Mouse (Mus musculus): ENCODE measurements around the gene Camp. TPM values are rescaled to one million over a fixed set of nuclear protein-coding genes. Genes with fewer than 3 reads are reported as not detected.
A peak's percentile ranks its signal among the peaks of the same experiment; 100 is the strongest.
"Not testable (repeated sequence)": the region's sequence is repeated elsewhere in the genome, so short reads cannot be mapped to it uniquely, and the experiment has no call there.

Camp gene
- total RNA-seq, 2 experiments from 2014 or later = not detected

DNA sequence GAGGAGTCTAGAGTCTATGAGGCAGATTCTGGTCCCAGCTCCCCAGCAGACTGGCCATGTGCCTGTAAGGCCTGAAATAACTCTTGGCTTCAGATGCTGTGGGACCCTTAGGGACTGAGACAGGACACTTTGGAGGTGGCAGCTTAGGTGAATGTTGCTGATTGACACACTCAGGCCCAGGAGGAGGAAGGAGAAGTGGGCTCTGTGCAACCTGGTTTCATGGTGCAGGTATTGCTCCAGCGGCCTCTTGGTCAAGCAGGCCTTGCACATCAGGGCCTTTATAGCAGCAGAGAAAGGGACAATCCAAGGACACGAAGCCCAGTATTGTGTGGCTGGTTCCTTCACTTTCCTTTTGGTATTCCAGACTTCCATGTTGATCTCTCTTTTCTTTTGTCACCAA is 4.9 kb upstream of the Camp start:
- no peak for DNase-seq (ENCODE audit: low spot score in 2 of 2)

GRCm38 (mm10) chr9:109850099-109850498 is 682 bp upstream of the Camp start:
- DNase-seq (ENCODE audit: low spot score in 2 of 2) = no peak

DNA sequence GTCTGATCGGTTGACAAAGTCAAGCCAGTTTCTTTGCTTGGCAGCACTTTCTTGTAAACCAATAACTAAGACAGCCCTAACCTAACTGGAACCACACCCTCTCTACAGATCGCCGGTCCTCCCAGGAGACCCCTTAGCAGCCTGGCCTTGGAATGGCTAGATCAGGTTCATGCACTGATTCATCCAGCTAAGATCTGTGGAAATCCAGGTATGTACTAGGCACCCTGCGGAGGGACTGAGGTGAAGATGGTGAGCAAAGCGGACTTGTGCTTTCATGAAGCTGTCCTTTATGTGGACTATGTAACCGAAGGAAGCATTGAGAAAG is 16.4 kb downstream of the Camp start:
- DNase-seq (ENCODE audit: low spot score in 2 of 2) = no peak

- DNase-seq (ENCODE audit: low spot score in 2 of 2) = peak; percentile 76 to 89
These were observed 16.9 kb downstream of the Camp start, which contains the start of gene Nme6 for GRCm38 (mm10) chr9:109832391-109833087. Gene Nme6 (plus strand): TSS chr9:109832749.

GRCm38 (mm10) chr9:109826181-109826580 is 23.2 kb downstream of the Camp start:
- DNase-seq (ENCODE audit: low spot score in 2 of 2) = no peak

GRCm38 (mm10) chr9:109825739-109826138 is 23.7 kb downstream of the Camp start:
- no peak for DNase-seq (ENCODE audit: low spot score in 2 of 2)

GRCm38 (mm10) chr9:109816341-109816740 is 33.1 kb downstream of the Camp start:
- peak; percentile 42 to 61 for DNase-seq (ENCODE audit: low spot score in 2 of 2)

DNA sequence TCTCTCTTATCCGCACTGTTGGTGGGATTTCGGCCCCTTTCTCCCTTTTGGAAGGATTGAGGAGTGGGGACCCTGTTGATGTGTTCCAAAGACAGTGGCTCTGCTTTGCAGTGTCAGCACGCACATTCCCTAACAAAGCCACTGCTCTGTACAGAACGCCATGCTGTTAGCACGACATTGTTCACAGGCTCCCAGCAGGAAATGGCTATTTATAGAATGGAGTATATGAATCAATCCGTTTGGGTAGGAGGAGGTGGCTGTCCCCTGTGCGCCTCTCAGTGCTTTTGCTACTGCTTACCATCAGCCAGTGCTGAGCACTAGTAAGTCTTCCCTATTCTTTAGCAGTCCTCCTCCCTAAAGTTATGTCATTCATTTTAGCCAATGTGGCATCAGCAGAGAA is 36.0 kb downstream of the Camp start:
- DNase-seq (ENCODE audit: low spot score in 2 of 2) = peak in 1 of 2 experiments; percentile 13

- DNase-seq (ENCODE audit: low spot score in 2 of 2) = no peak
These were observed 37.4 kb downstream of the Camp start, which contains the start of gene Spink8 for GRCm38 (mm10) chr9:109811980-109812379. Gene Spink8 (plus strand): TSS chr9:109812280.

DNA sequence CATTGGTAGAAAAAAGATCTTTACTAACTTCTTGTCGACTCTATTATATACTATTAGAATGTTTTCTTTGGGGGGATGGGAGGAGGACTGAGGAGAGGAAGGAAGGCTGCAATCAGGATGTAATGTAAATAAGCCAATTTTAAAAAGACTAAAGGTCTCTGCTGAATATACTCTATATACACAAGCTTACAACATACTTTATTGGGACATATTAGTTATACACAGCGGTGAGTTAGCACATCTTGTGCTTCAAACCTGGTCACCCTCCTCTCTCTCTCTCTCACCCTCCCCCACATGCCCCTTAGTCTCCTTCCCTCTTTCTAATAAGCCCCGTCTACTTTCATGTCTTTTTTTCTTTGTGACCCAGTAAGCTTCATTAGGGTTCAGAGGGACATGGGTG is 41.5 kb downstream of the Camp start:
- DNase-seq (ENCODE audit: low spot score in 2 of 2) = no peak

GRCm38 (mm10) chr9:109806695-109807293 is 42.6 kb downstream of the Camp start:
- no peak for DNase-seq (ENCODE audit: low spot score in 2 of 2)

GRCm38 (mm10) chr9:109806260-109806659 is 43.2 kb downstream of the Camp start:
- no peak for DNase-seq (ENCODE audit: low spot score in 2 of 2)

DNA sequence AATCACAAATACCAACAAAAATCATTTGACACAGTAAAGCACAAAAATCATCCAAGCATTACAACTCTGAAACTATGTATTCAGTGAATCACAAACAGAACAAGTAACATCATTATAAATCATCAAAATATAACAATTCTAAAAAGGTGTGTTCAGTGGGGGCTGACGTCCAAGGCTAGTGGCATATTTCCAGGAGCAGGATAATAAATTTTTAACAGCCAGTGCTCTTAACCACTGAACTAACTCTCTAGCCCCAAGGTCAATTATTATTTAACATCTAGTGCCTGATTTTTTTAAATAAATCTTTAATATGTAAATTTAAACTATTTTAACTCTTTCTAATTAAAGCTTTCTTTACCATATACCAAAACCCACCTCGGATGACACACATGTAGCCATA is 43.8 kb downstream of the Camp start:
- DNase-seq (ENCODE audit: low spot score in 2 of 2) = not testable (repeated sequence)

GRCm38 (mm10) chr9:109798051-109798450 is 51.4 kb downstream of the Camp start:
- DNase-seq (ENCODE audit: low spot score in 2 of 2) = peak in 1 of 2 experiments; percentile 24

Small RNAs within 50 kb of the gene (microRNA-seq; reads per million reads assigned to microRNA genes)
- gene Mir7089 = 0 to 0.20 reads per million in 2 experiments

Other genes with a start within 250 kb of the Camp start
- not detected for gene Fbxw24, start 223.6 kb downstream of the Camp start, total RNA-seq (2021)
- not detected for gene Fbxw25, start 185.0 kb downstream of the Camp start, total RNA-seq (2021)
- not detected for gene Fbxw18, start 146.9 kb downstream of the Camp start, total RNA-seq (2021)
- not detected for gene Fbxw26, start 103.5 kb downstream of the Camp start, total RNA-seq (2021)
- not detected for gene Fbxw27, start 58.9 kb downstream of the Camp start, total RNA-seq (2021)
- gene Spink8, start 37.3 kb downstream of the Camp start, total RNA-seq (2021) = 10 to 100 TPM; 67.1 to 79.6 TPM
- gene Nme6, start 16.9 kb downstream of the Camp start, total RNA-seq (2021) = 10 to 100 TPM in 1 of 2 experiments, 1 to 10 TPM in 1; 9.3 to 13.2 TPM
- gene Cdc25a, start 26.0 kb upstream of the Camp start, total RNA-seq (2021) = 1 to 10 TPM; 4.6 to 4.9 TPM
- 100 to 1,000 TPM; 558 to 622 TPM for gene Map4, start 81.8 kb upstream of the Camp start, total RNA-seq (2021)

Data from layer of hippocampus, adult 18-20 months (tissue).